Mouse (Mus musculus) hindbrain, embryonic 15.5 days (tissue): Measurements from ENCODE around the gene Nr1h3. TPM values are rescaled to one million over a fixed set of nuclear protein-coding genes. Genes with fewer than 3 reads are reported as not detected.

Experiments used
- ATAC-seq: fragments of 200-750 bp; cut with Nextera tagmentation; 2 replicates; pipeline ENCODE4 v1.8.0; 2017; ENCODE audit warnings: low read depth, moderate number of reproducible peaks, moderate TSS enrichment; ENCODE audit not compliant: low FRiP score
- H3K27ac ChIP-seq: fragments of 300-500 bp; sonication (generic); replicated peaks from 2 replicates; pipeline ENCODE4 v1.5.1; 2015; ENCODE audit warnings: mild to moderate bottlenecking, inconsistent platforms
- H3K27me3 ChIP-seq: fragments of 300-500 bp; sonication (generic); 2 replicates; pipeline ENCODE4 v1.6.1; 2015; ENCODE audit warnings: control low read depth, inconsistent platforms
- H3K36me3 ChIP-seq: fragments of 300-500 bp; sonication (generic); 2 replicates; pipeline ENCODE4 v1.6.1; 2015; ENCODE audit warnings: control low read depth, inconsistent platforms
- H3K4me1 ChIP-seq: fragments of 300-500 bp; sonication (generic); replicated peaks from 2 replicates; pipeline ENCODE4 v1.6.1; 2015; ENCODE audit warnings: control low read depth, inconsistent platforms
- H3K4me2 ChIP-seq: fragments of 300-500 bp; sonication (generic); 2 replicates; pipeline ENCODE4 v1.6.1; 2015; ENCODE audit warnings: moderate library complexity, mild to moderate bottlenecking, inconsistent platforms
- H3K4me3 ChIP-seq: fragments of 300-500 bp; sonication (generic); 2 replicates; pipeline ENCODE4 v1.5.1; 2015; ENCODE audit warnings: mild to moderate bottlenecking, inconsistent platforms
- H3K9ac ChIP-seq: fragments of 300-500 bp; sonication (generic); 2 replicates; pipeline ENCODE4 v1.6.1; 2015; ENCODE audit warnings: inconsistent platforms
- H3K9me3 ChIP-seq: fragments of 300-500 bp; sonication (generic); 2 replicates; pipeline ENCODE4 v1.6.1; 2016; ENCODE audit warnings: control low read depth, inconsistent platforms
- WGBS: fragments of 180-500 bp; shearing (Covaris S2); methylation state at CpG from one replicate; pipeline ENCODE4 v1.1.7; 2015; 5-methylcytosine and 5-hydroxymethylcytosine counted together
- polyA plus RNA-seq: library from polyadenylated mRNA; unstranded; fragments of >200 nt; fragmentation: Nextera tagmentation; extraction: Ambion mirVana; gene quantifications from 2 replicates; pipeline ENCODE4 v1.2.1, GENCODE M21; 2015

Gene Nr1h3
- polyA plus RNA-seq, 1 experiment from 2014 or later, result 2.6 TPM

- Histone ChIP-seq H3K27ac (no peak overlapping the region), H3K36me3 (peaks cover 25% of the 10 kb centered on the region), H3K4me1 (no peaks in the 10 kb centered on the region), H3K27me3 (no peaks in the 10 kb centered on the region), H3K9ac (no peak overlapping the region), H3K4me2 (no peak overlapping the region), H3K4me3 (no peak overlapping the region), H3K9me3 (no peaks in the 10 kb centered on the region)
- ATAC-seq, result peak; percentile 34; the same call in 1 of the 2 replicates
- 58% methylated on average over 4 of the region's 4 CpGs for WGBS
These were observed 14.4 kb upstream of the Nr1h3 start for GRCm38 (mm10) chr2:91217032-91217431.

- no peak for ATAC-seq
- Histone ChIP-seq H3K4me1 (no peaks in the 10 kb centered on the region), H3K9ac (no peak overlapping the region), H3K27ac (no peak overlapping the region), H3K9me3 (no peaks in the 10 kb centered on the region), H3K27me3 (no peaks in the 10 kb centered on the region), H3K36me3 (peaks cover 57% of the 10 kb centered on the region), H3K4me3 (no peak overlapping the region), H3K4me2 (no peak overlapping the region)
These were observed 10.7 kb upstream of the Nr1h3 start for GRCm38 (mm10) chr2:91213311-91213710.

GRCm38 (mm10) chr2:91206254-91206775 is 3.7 kb upstream of the Nr1h3 start:
- no peak overlapping the region for H3K27ac ChIP-seq
- no peak overlapping the region for H3K4me2 ChIP-seq
- whole genome bisulfite sequencing, result 93% methylated on average over 9 of the region's 9 CpGs
- no peaks in the 10 kb centered on the region for H3K27me3 ChIP-seq
- H3K9me3 ChIP-seq, result no peaks in the 10 kb centered on the region
- no peak overlapping the region for H3K4me3 ChIP-seq
- no peak overlapping the region for H3K9ac ChIP-seq
- H3K4me1 ChIP-seq, result peaks cover 29% of the 10 kb centered on the region
- ATAC-seq, result no peak
- H3K36me3 ChIP-seq, result peaks cover 58% of the 10 kb centered on the region

- peak overlapping the region; percentile 49 for H3K4me3 ChIP-seq
- H3K9me3 ChIP-seq, result no peaks in the 10 kb centered on the region
- 10% methylated on average over 20 of the region's 20 CpGs for WGBS
- peaks cover 30% of the 10 kb centered on the region for H3K36me3 ChIP-seq
- H3K27ac ChIP-seq, result peak overlapping the region; percentile 82
- ATAC-seq, result peak; percentile 76
- peak overlapping the region; percentile 59 for H3K9ac ChIP-seq
- H3K4me1 ChIP-seq, result peaks cover 29% of the 10 kb centered on the region
- H3K4me2 ChIP-seq, result peak overlapping the region; percentile 72
- H3K27me3 ChIP-seq, result no peaks in the 10 kb centered on the region
These were observed 480 bp upstream of the Nr1h3 start for GRCm38 (mm10) chr2:91202972-91203656.

DNA sequence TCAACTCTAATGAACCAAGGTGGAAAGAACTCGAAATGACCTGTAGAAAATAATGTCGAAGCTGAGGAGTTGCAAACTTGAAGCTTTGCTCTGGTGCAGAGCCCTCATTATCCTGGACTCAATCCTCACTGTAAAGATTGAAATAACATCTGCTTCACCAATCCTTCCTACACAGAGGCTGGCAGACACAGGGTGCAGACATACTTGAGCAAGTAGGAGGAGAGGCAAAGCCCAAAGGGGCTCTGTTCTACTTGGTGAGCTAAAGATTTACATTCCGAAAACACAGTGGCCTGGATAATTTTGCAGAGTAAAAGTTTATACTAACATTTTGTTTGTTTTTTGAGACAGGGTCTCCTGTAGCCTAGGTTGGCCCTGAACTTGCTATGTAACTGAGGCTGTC is 3.7 kb downstream of the Nr1h3 start:
- WGBS, result 87% methylated on average over 3 of the region's 3 CpGs
- Histone ChIP-seq H3K36me3 (no peaks in the 10 kb centered on the region), H3K4me3 (no peak overlapping the region), H3K9me3 (no peaks in the 10 kb centered on the region), H3K27ac (no peak overlapping the region), H3K4me2 (no peak overlapping the region), H3K4me1 (peaks cover 28% of the 10 kb centered on the region), H3K9ac (no peak overlapping the region), H3K27me3 (no peaks in the 10 kb centered on the region)
- no peak for ATAC-seq

- Histone ChIP-seq H3K27me3 (no peaks in the 10 kb centered on the region), H3K4me3 (no peak overlapping the region), H3K4me2 (no peak overlapping the region), H3K9me3 (no peaks in the 10 kb centered on the region), H3K36me3 (no peaks in the 10 kb centered on the region), H3K4me1 (peaks cover 16% of the 10 kb centered on the region), H3K27ac (no peak overlapping the region), H3K9ac (no peak overlapping the region)
- no peak for ATAC-seq
- 83% methylated on average over 3 of the region's 3 CpGs for WGBS
These were observed 6.0 kb downstream of the Nr1h3 start for GRCm38 (mm10) chr2:91196577-91197001.

GRCm38 (mm10) chr2:91194624-91195332 is 7.9 kb downstream of the Nr1h3 start:
- 2% methylated on average over 27 of the region's 27 CpGs for WGBS
- H3K9me3 ChIP-seq, result no peaks in the 10 kb centered on the region
- H3K36me3 ChIP-seq, result no peaks in the 10 kb centered on the region
- peak overlapping the region; percentile 31; the same call in 1 of the 2 replicates for H3K9ac ChIP-seq
- H3K4me2 ChIP-seq, result peak overlapping the region; percentile 62
- peak overlapping the region; percentile 28 for H3K4me3 ChIP-seq
- no peak overlapping the region for H3K27ac ChIP-seq
- H3K4me1 ChIP-seq, result peaks cover 13% of the 10 kb centered on the region
- H3K27me3 ChIP-seq, result no peaks in the 10 kb centered on the region
- peak; percentile 83 for ATAC-seq

DNA sequence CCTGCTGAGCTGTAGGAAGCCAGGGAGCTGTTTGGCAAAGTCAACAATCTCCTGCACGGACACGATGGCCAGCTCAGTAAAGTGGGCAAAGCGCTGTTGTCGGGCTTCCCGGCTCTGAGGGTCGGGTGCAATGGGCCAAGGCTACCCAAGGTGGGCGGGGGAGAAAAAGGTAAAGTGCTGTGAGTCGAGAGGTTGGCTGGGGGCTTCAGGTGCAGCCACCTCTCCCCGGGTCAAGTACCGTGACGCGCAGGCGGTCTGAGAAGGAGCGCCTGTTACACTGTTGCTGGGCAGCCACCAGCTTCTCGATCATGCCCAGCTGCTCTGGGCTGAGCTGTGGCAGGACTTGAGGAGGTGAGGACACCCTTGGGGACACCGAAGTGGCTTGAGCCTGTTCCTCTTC is 12.1 kb downstream of the Nr1h3 start:
- no peak overlapping the region for H3K4me3 ChIP-seq
- H3K36me3 ChIP-seq, result no peaks in the 10 kb centered on the region
- no peak overlapping the region for H3K27ac ChIP-seq
- ATAC-seq, result no peak; the same call in 1 of the 2 replicates
- H3K4me2 ChIP-seq, result no peak overlapping the region
- WGBS, result 90% methylated on average over 16 of the region's 16 CpGs
- no peaks in the 10 kb centered on the region for H3K9me3 ChIP-seq
- no peaks in the 10 kb centered on the region for H3K27me3 ChIP-seq
- H3K4me1 ChIP-seq, result peaks cover 13% of the 10 kb centered on the region
- H3K9ac ChIP-seq, result no peak overlapping the region

- Histone ChIP-seq H3K27ac (no peak overlapping the region), H3K27me3 (no peaks in the 10 kb centered on the region), H3K4me3 (no peak overlapping the region), H3K4me2 (no peak overlapping the region), H3K4me1 (peaks cover 5% of the 10 kb centered on the region), H3K9ac (no peak overlapping the region), H3K36me3 (no peaks in the 10 kb centered on the region), H3K9me3 (no peaks in the 10 kb centered on the region)
- WGBS, result 77% methylated on average over 4 of the region's 4 CpGs
- no peak for ATAC-seq
These were observed 15.2 kb downstream of the Nr1h3 start for GRCm38 (mm10) chr2:91187431-91187830.

- Histone ChIP-seq H3K9ac (no peak overlapping the region), H3K4me3 (no peak overlapping the region), H3K9me3 (no peaks in the 10 kb centered on the region), H3K4me1 (peaks cover 14% of the 10 kb centered on the region), H3K27me3 (no peaks in the 10 kb centered on the region), H3K36me3 (no peaks in the 10 kb centered on the region), H3K4me2 (no peak overlapping the region), H3K27ac (no peak overlapping the region)
- no peak for ATAC-seq
- 88% methylated on average over 1 of the region's 1 CpGs for WGBS
These were observed 16.4 kb downstream of the Nr1h3 start for GRCm38 (mm10) chr2:91186208-91186607.

GRCm38 (mm10) chr2:91183711-91184405 is 18.8 kb downstream of the Nr1h3 start, which contains the start of gene Madd:
Gene Madd (minus strand): TSS chr2:91183837.
- Histone ChIP-seq H3K9me3 (no peaks in the 10 kb centered on the region), H3K36me3 (0 out of 2 replicates have a peak, but pooled peaks cover 3% of the 10 kb centered on the region), H3K4me1 (peaks cover 29% of the 10 kb centered on the region), H3K27ac (peak within 1 kb of the TSS; percentile 92), H3K4me3 (peak within 1 kb of the TSS; percentile 86), H3K9ac (peak within 1 kb of the TSS; percentile 88), H3K4me2 (peak within 1 kb of the TSS; percentile 77), H3K27me3 (no peaks in the 10 kb centered on the region)
- no peak; the same call in 1 of the 2 replicates for ATAC-seq
- WGBS, result 69% methylated on average over 15 of the region's 15 CpGs

DNA sequence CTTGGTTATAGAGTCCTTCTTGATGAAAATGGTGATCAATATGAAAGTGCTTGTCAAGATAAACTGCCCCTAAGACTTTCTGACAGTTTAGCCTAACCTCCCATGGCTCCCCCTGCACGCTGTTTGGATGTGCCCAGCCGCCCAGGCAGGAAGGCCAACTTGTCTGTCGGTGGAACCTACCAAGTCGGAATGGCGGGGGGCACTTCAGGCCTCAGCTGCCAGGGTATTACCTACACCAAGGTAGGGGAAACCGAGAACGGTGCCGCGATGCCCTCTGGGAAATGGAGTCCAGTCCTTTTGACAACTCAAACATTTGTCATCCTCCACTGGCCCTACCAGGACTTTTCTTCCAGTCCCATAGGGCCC is 19.5 kb downstream of the Nr1h3 start:
- peak overlapping the region; percentile 77 for H3K4me2 ChIP-seq
- peak overlapping the region; percentile 88 for H3K9ac ChIP-seq
- H3K9me3 ChIP-seq, result no peaks in the 10 kb centered on the region
- peaks cover 29% of the 10 kb centered on the region for H3K4me1 ChIP-seq
- peak overlapping the region; percentile 86 for H3K4me3 ChIP-seq
- no peaks in the 10 kb centered on the region for H3K27me3 ChIP-seq
- peak overlapping the region; percentile 92 for H3K27ac ChIP-seq
- peaks cover 4% of the 10 kb centered on the region; the same call in 1 of the 2 replicates for H3K36me3 ChIP-seq
- ATAC-seq, result peak; percentile 97
- whole genome bisulfite sequencing, result 0% methylated on average over 9 of the region's 9 CpGs
